Mouse (Mus musculus) kidney, adult 2 months (tissue): Measurements from ENCODE around the gene Saxo1. TPM values are rescaled to one million over a fixed set of nuclear protein-coding genes. Genes with fewer than 3 reads are reported as not detected.

Experiments used
- DNase-seq: peaks from one replicate; pipeline ENCODE4 v3.0.0; 2021
- H3K27ac ChIP-seq: fragments of 200-500 bp; 2 replicates; pipeline ENCODE4 v1.5.1; 2012; ENCODE audit warnings: low read depth, low read length, control low read depth, inconsistent platforms; ENCODE audit not compliant: insufficient read depth
- H3K27me3 ChIP-seq: fragments of 200-500 bp; replicated peaks from 2 replicates; pipeline ENCODE4 v1.6.1; 2012; ENCODE audit warnings: mild to moderate bottlenecking, moderate library complexity, low read length, inconsistent platforms; ENCODE audit not compliant: control insufficient read depth, insufficient read depth
- H3K36me3 ChIP-seq: fragments of 200-500 bp; 2 replicates; pipeline ENCODE4 v1.6.1; 2012; ENCODE audit warnings: mild to moderate bottlenecking, moderate library complexity, low read length, inconsistent platforms; ENCODE audit not compliant: control insufficient read depth, insufficient read depth
- H3K4me1 ChIP-seq: fragments of 200-500 bp; 2 replicates; pipeline ENCODE4 v1.6.1; 2011; ENCODE audit warnings: low read length; ENCODE audit not compliant: control insufficient read depth, insufficient read depth
- H3K4me3 ChIP-seq: fragments of 200-500 bp; 2 replicates; pipeline ENCODE4 v1.5.1; 2011; ENCODE audit warnings: mild to moderate bottlenecking, low read depth, low read length, control low read depth; ENCODE audit not compliant: insufficient read depth
- CTCF ChIP-seq: fragments of 200-500 bp; conservative IDR thresholded peaks from 2 replicates; pipeline ENCODE4 v1.5.1; 2011; ENCODE audit warnings: low read depth, mild to moderate bottlenecking, control low read depth, low read length, moderate library complexity, mixed read lengths; ENCODE audit not compliant: insufficient read depth, insufficient read length
- POLR2A ChIP-seq: fragments of 200-500 bp; IDR thresholded peaks from one replicate; pipeline ENCODE4 v1.6.1; 2011; ENCODE audit warnings: low read depth, low read length, control low read depth
- WGBS: fragments of 180-500 bp; shearing (Covaris S2); methylation state at CpG from one replicate; pipeline ENCODE4 v1.1.7; 2018; 5-methylcytosine and 5-hydroxymethylcytosine counted together
- polyA plus RNA-seq: library from polyadenylated mRNA; depleted of rRNA; stranded (reverse); fragments of >200 nt; gene quantifications from 2 replicates; pipeline ENCODE4 v1.2.3, GENCODE M21; 2012

Saxo1 gene
- polyA plus RNA-seq, 1 experiment = 0.05 TPM

DNA sequence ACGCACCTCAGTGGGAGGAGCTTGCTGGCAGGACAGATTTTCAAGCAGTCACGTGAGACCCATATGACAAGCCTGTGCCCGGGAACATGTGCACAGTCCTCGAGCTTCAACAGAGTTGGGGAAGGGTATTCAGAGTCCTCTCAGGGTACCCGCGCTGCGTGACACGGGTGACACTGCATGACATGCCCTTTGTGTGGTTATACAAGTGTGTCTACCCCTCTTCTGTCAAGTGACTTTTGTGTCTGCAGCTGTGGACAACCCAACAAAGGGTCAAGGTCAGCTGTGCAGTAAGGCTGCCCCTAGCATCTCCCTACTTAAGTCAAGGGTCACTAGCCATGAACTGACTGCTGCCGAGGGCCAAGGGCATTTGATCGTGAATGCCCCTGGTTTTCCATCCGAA is 131.6 kb downstream of the Saxo1 start:
- TF ChIP-seq POLR2A = no peak
- TF ChIP-seq CTCF = no peak
- Histone ChIP-seq H3K4me3 (no peak overlapping the region), H3K4me1 (no peaks in the 10 kb centered on the region), H3K36me3 (no peaks in the 10 kb centered on the region), H3K27me3 (no peaks in the 10 kb centered on the region), H3K27ac (no peak overlapping the region)
- WGBS = 77% methylated on average over 11 of the region's 11 CpGs
- no peak for DNase-seq

DNA sequence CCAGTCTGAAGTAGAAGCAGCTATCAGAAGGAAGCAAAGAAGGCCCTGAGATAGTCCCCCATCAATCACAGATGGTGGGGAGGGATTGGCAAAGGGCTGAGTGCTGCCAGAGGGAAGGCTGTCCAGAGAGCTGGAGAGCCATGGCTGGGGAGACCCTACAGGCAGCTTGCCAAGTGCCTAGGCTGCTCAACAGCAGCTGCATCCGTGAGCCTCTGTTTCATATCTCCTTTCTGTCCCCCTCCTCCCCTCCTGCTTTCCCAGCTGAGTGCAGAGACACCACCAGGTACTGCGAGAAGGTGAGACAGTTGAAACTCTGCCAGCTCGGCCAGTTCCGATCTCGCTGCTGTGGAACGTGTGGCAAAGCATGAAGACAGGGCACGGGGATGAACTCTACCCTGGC is 132.5 kb downstream of the Saxo1 start:
- no peaks in the 10 kb centered on the region for H3K36me3 ChIP-seq

DNA sequence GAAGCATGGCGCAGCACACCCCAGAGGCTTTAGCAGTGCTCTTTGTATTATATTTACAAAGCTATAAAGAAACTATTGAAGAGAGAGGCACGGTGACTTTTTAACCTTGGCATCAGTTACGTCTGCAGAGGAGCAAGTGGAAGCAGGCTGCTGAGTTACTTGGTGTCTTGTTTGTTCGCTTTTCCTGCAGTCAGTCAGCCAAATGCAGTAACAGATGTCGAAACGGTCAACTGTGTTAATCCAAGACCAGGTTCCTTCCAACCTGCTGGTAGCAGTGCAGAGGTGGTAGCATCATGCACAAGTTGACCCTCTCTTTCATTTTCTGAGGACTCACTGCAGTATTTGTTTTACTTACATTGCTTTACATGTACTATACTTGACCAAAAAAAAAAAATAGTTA is 135.5 kb downstream of the Saxo1 start:
- Histone ChIP-seq H3K36me3 (no peaks in the 10 kb centered on the region), H3K4me3 (no peak overlapping the region), H3K4me1 (no peaks in the 10 kb centered on the region), H3K27me3 (no peaks in the 10 kb centered on the region), H3K27ac (no peak overlapping the region)
- DNase-seq = no peak
- TF ChIP-seq POLR2A (no peak), CTCF (no peak)
- WGBS = 65% methylated on average over 6 of the region's 6 CpGs

More for the DNA sequence above, 132.5 kb downstream of the Saxo1 start:
- H3K27me3 ChIP-seq = no peaks in the 10 kb centered on the region
- no peak for TF ChIP-seq POLR2A
- TF ChIP-seq CTCF = no peak
- WGBS = 68% methylated on average over 7 of the region's 7 CpGs
- H3K4me3 ChIP-seq = no peak overlapping the region
- no peak for DNase-seq
- no peaks in the 10 kb centered on the region for H3K4me1 ChIP-seq
- H3K27ac ChIP-seq = no peak overlapping the region

DNA sequence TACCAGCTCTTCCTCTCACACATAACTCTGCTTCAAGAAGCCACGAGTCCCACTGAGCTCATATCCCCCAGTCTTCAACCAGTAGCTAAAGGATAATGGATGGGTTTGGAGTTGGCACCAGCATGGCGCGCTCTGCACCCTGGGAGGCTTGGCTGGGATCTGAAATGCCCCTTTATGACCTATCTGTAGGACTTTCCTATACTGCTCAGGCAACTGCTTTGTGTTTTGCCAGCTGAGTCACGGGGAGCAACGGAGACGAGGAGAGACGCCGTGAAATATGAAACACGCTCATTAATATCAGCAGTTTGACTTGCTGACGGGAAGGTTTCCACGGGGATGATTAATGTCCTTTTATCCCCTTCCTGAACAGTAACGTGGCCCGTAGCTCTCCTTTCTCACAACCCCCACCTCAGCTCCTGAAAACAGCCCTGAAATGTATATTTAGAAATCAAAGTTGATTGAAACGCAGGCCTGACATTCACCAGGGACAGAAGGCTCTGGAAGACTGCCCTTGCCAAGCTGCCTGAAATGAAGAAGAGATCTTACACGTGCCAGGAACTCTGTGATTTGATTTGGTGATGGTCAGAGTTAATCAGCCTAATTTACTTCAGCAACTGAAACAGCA is 141.6 kb downstream of the Saxo1 start:
- Histone ChIP-seq H3K27ac (no peak overlapping the region), H3K4me1 (no peaks in the 10 kb centered on the region), H3K36me3 (no peaks in the 10 kb centered on the region), H3K27me3 (no peaks in the 10 kb centered on the region), H3K4me3 (no peak overlapping the region)
- 44% methylated on average over 15 of the region's 15 CpGs for WGBS
- no peak for DNase-seq
- no peak for TF ChIP-seq CTCF

DNA sequence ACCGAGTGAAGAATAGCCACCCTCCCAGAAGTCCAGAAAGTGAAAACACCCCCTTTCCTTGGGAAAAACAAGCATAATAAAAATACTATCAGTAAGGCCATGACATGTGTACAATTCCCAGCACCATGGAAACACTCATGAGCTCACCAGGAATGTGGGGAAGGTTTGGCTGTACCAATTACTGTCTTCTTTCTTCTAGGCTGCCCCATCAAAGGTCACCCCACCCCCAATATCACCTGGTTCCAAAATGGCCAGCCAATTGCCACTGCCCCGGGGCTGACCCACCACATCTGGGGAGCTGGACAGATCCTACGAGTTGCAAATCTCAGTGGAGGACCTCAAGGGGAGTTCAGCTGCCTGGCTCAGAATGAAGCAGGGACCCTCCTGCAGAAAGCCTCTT is 144.7 kb downstream of the Saxo1 start:
- Histone ChIP-seq H3K4me3 (no peak overlapping the region), H3K36me3 (no peaks in the 10 kb centered on the region), H3K27me3 (no peaks in the 10 kb centered on the region), H3K4me1 (no peaks in the 10 kb centered on the region), H3K27ac (no peak overlapping the region)
- WGBS = 72% methylated on average over 3 of the region's 3 CpGs
- no peak for TF ChIP-seq CTCF
- no peak for TF ChIP-seq POLR2A
- DNase-seq = no peak

DNA sequence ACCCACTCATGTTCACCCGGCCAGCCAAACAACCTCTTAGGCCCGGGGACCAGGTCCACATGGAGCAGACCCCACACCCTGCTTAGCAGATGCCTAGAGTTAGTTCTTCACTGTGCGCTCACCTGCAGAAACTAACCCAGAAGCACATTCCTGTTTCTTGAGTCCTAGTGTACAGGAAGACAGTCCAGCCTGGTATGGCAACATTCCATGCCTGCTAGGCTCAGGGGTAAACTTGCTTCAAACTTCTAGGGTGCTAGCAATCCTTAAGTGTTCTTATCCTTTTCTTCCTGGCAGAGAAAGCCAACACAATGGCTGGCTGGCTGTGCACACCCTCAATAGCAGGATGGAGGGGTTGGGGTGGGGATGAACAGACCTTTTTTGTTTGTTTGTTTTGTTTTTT is 147.2 kb downstream of the Saxo1 start:
- Histone ChIP-seq H3K27ac (no peak overlapping the region), H3K27me3 (no peaks in the 10 kb centered on the region), H3K36me3 (no peaks in the 10 kb centered on the region), H3K4me1 (no peaks in the 10 kb centered on the region), H3K4me3 (no peak overlapping the region)
- 92% methylated on average over 3 of the region's 3 CpGs for WGBS
- no peak for DNase-seq
- TF ChIP-seq CTCF = no peak
- TF ChIP-seq POLR2A = no peak

DNA sequence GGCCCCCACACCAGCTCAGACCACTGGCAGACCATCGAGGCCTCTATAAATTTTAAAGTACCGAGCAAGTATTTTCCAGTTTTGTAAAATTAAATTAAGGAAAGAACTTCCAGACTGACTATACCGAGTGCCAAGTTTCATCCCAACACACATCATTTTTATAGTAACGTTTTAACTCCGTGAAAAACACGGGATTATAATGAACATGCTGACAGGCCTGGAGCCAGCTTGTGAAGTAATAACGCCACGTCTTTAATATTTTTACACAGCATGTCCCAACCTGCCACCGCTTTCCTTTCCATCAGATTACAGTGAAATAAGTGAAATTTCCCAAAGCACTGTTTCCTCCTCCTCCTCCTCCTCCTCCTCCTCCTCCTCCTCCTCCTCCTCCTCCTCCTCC is 149.7 kb downstream of the Saxo1 start:
- no peaks in the 10 kb centered on the region for H3K4me1 ChIP-seq
- H3K4me3 ChIP-seq = no peak overlapping the region
- no peak overlapping the region for H3K27ac ChIP-seq
- WGBS = 72% methylated on average over 9 of the region's 9 CpGs
- DNase-seq = peak; percentile 4
- TF ChIP-seq CTCF (no peak), POLR2A (no peak)
- H3K36me3 ChIP-seq = no peaks in the 10 kb centered on the region
- no peaks in the 10 kb centered on the region for H3K27me3 ChIP-seq
